Mouse (Mus musculus): ENCODE data around the gene Ccdc175. TPM values are rescaled to one million over a fixed set of nuclear protein-coding genes. Genes with fewer than 3 reads are reported as not detected.

The Ccdc175 gene
- polyA plus RNA-seq, 1 experiment from 2014 or later: not detected

DNA sequence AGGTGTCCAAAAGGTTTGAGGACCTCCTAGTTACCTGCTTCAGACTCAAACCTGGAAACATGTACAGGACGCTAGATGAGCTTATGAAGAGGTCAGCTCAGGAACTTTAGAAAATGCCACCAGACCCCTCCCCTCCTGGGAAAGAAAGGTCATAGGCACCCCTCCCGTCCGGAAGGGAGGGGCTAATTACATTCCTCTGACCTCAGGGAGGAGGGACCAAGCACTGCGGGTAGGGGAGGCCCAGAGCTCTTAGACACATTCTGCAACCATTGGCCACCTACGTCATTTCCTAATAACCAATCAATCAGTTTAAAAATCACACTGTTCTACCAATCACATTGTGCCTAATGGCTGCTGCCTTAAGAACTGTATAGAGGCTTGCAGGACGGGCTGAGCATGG lies 132.3 kb downstream of the Ccdc175 start:
- WGBS: 83% methylated on average over 6 of the region's 6 CpGs

More for the DNA sequence above, 132.3 kb downstream of the Ccdc175 start:
- no peak overlapping the region for H3K27ac ChIP-seq
- no peaks in the 10 kb centered on the region for H3K4me1 ChIP-seq
- H3K27me3 ChIP-seq (ENCODE audit: low read depth, poor library complexity, severe bottlenecking): no peaks in the 10 kb centered on the region
- H3K36me3 ChIP-seq: no peaks in the 10 kb centered on the region
- no peak overlapping the region for H3K4me3 ChIP-seq
- no peak for DNase-seq (ENCODE audit: low spot score)
- H3K9me3 ChIP-seq (replicated peaks): no peaks in the 10 kb centered on the region

Small RNA genes within 50 kb of the gene (microRNA-seq; reads per million reads assigned to microRNA genes)
- not detected for gene Gm24466

Other genes with a start within 250 kb of the Ccdc175 start
- 0.23 and 0.24 TPM in 2 replicates for gene Gpr135, start 113.9 kb downstream of the Ccdc175 start, polyA plus RNA-seq (2016; fragmentation: Nextera tagmentation; extraction: Ambion mirVana)
- 7.4 and 9.9 TPM in 2 replicates for gene L3hypdh, start 99.6 kb downstream of the Ccdc175 start, polyA plus RNA-seq (2016; fragmentation: Nextera tagmentation; extraction: Ambion mirVana)
- gene Jkamp, start 99.4 kb downstream of the Ccdc175 start, polyA plus RNA-seq (2016; fragmentation: Nextera tagmentation; extraction: Ambion mirVana): 67.5 and 69.6 TPM in 2 replicates
- 8.3 and 11.4 TPM in 2 replicates for gene Rtn1, start 224.0 kb upstream of the Ccdc175 start, polyA plus RNA-seq (2016; fragmentation: Nextera tagmentation; extraction: Ambion mirVana)

All from limb, embryonic 10.5 days (tissue).